Mouse (Mus musculus) natural killer cell, adult 2 months (primary cell): ENCODE results near the gene Tmco2.
"Not testable (repeated sequence)": the region's sequence is repeated elsewhere in the genome, so short reads cannot be mapped to it uniquely, and the experiment has no call there.

ENCODE experiments used
- DNase-seq, 2 experiments: peaks; one replicate each; pipeline ENCODE4 v3.0.0; 2022; ENCODE audit warnings: low spot score in 2 of 2

The Tmco2 gene

DNA sequence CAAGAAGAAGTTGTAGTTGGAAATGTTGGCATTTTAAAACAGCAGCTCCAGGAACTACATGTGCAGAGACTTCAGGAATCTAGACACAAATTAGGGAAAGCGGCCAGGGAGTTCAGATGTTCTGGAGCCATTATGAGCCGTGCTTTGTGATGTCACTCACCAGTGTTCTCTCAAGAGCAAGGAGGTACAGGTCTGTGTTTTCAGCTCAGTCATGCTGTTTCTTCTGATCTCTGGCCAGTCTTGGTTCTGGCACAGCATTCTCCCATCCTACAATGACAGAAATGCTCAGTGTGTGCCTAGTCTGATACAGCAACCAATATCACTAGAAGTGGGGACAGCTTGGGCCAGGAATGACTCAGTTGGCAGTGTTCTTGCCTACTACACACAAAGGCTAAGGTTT lies at the start of gene Tmco2:
Gene Tmco2, minus strand, starts transcription at position 101 of the 400 bp plus-strand sequence.
- no peak for DNase-seq

DNA sequence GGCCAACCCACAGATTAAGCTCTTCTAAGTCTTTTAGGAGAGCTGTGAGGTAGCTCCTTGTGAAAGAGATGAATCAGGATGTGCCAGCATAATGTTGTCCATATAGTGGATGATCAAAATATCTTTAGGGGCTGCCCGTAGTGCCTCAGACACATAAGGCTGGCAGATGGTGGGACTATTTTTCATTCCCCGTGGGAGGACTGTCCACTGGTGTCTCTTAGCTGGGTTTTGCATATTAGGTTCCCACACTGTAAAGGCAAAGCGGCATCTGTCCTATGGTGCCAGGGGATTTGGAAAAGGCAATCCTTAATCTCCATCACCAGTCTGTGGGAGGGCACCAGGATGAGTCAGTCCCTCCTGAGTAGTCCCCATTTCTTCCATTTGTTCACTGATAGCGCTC lies 5.7 kb downstream of the Tmco2 start:
- DNase-seq = no peak

DNA sequence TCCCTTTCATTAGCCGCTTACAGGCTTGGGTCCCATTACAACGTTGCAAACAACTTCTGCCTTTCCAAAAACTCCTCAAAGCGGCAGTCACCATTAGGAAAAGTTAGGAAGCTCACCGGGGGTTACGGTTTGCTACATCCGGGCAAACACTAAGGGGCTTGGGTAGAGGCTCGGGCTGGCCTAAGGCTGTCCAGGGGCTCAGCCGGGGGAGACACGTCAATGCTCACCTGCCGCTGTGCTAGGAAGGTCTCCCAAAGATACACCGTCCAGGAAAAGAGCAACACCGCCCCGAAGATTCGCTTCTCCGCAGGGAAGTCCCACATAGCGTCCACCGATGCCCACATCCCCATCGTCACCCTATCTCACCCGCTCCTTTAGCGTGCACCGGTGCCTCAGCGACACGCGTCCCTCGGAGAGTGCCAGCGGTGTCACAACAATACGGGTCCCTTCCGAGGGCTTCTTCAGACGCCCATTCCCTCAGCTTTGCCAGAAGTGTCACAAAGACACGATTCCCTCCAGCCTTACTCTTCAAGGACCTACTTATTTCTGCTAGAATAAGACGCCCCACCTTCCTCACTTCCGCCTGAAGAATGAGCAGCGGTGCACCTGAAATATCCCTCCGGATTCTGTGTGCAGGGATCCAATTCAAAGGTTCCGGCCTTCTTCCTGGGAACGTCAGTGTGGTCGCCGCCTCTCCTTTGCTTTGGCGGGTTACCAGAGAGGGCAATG lies 11.2 kb downstream of the Tmco2 start, which contains the start of gene Zmpste24:
Gene Zmpste24, minus strand, starts transcription at position 592 of the 729 bp plus-strand sequence.
- peak; percentile 73 to 82 for DNase-seq

DNA sequence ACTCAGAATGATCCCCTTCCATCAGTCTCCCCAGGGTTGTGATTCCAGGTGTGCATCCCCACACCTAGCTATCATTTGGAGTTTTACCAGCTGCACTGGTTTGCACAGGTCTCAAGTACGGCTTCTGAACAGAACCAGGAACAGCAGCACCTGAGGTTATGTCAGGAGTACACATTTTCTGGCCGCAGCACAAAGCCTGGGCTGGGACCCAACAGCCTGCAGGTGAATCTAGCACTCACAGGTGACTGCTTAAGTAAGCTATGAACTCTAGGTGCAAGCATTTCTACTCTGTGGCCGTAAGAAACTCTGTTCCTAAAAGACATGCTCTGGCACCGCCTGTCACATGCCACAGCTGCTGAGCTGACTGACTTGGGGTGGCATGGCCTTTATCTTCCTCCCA lies 18.8 kb downstream of the Tmco2 start:
- DNase-seq = no peak

DNA sequence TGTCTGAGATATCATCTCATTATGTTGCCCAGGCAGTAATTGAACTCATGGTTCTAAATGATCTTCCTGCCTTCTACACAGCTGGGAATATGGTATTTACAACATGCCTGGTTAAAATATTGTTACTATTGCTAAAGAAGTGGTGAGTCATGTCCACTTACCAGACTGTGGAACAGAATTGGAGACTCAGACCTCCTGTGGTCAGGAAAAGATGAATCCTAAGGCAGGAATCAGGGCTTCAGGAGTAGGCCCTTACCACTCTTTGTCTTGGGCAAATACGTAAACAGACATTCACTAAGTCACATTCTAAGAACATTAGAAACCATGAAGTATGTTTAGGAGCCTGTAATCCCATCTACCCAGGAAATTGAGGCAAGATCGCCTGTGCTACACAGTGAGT lies 20.3 kb downstream of the Tmco2 start:
- DNase-seq = no peak

DNA sequence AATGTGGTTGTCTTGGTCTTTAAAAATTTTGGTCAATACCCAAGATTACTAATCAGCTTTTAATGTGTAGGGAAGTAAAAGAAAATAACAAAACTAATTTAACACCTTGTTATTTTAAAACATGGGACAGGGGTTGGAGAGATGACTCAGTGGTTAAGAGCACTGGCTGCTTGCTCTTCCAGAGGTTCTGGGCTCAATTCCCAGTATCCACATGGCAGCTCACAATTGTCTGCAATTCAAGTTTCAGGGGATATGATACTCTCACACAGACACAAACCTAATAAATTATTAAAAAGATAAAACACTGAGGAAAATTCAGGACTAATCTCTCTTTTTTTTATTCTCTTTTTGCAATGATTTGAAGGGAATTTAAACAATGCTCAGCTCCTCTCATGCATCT lies 24.5 kb downstream of the Tmco2 start:
- no peak for DNase-seq

DNA sequence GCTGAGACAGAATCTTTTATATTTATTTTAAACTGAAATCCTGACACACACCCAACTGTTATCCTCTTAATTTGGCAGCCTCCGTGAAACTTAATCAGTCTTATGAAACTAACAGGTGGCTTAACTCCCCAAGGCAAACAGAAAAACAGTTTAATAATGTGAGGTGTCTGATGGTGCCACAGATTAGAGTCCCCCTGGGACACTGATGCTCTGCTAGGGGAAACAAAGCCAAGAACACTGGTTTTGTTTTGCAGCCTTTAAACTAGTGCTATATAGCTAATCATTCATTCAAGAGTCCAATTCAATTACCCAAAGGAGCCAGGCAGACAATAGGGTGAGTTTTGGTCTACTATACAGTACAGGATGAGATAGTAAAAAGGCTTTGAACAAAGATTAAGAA lies 28.6 kb downstream of the Tmco2 start:
- no peak for DNase-seq

DNA sequence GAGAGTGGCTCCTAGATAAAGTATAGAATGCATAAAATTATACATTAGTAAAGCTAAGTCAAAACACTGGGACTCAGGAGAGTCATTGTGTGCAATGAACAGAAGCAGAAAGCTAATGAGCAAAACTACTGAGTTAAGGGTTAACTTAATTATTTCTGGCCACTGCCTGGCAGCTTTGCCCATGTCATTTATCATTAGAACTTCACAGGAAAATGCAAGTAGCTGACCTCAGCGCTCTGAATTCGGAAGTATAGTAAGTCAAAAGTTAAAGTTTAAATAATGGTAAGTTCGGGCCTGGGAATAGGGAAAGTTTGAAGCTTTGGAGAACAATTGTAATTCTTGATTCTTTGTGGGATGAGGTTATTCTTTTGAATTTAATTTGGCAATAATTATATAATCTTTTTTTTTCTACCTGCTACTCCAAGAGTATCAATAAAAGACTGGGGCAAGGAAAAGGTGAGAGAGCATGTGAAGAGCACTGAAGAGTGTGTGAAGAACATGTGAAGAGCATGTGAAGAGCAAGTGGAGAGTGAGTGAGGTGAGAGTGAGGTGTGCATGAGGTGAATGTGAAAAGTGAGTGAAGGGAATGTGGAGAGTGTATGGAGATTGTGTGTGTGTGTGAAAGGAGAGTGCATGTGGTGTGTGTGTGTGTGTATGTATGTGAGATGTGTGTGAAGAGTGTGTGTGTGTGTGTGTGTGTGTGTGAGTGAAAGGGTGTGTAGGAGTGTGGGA lies 30.9 kb downstream of the Tmco2 start:
- DNase-seq = no peak

DNA sequence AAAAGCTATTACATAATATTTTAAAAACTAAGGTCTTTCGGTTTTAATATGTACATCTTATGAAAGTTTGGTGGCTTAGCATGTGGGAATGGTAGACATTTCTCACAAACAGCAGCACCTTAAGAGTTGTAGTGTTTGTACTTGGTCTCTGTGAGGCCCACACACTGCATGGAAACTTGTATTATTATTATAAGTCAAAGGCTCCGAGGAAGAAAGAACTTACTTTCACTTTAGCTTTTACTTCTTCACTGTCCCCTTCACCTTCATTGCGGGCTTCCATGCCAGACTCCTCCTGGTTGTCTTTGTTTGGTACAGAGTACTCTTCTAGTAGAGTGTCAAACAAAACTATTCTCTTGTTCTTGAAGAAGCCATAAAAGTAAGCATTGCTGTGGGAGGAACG lies 34.8 kb downstream of the Tmco2 start:
- DNase-seq = no peak

DNA sequence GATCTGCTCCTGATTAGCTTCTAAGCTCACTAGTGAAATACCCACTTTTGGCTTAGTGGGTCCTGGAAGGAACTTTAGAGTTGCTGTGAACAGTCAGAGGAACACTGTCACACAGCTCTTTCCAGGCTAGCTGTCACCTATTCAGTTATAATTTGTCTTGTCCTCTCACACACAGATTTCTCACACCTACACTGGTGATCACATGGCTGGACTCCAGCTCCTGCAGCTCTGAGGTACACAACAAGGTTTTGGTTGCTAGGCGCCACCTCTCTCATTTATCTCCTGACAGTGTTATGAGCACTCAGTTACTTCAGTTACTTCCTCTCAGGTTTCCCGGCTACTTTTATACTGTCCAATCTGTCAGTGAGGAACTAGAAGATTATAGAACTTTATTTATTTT lies 43.7 kb downstream of the Tmco2 start:
- no peak for DNase-seq

DNA sequence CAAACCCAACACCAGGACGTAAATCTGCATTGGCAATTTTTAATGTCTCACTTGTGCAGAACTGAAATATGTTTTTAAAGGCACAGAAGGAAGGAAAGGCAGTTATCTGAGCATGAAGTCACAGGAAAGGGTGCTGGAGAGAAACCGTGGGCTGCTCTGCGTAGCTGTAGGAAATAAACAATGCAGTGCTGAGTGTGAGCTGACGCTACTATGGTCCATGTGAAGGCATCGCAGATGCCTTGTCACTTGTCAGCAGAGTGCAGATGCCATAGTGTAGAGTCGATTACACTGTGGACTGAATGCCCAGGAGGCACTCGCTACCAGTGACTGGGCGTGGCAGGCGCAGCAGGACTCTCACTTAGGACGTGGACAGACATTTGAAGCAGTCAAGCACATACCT lies 49.8 kb downstream of the Tmco2 start:
- DNase-seq = not testable (repeated sequence)

DNA sequence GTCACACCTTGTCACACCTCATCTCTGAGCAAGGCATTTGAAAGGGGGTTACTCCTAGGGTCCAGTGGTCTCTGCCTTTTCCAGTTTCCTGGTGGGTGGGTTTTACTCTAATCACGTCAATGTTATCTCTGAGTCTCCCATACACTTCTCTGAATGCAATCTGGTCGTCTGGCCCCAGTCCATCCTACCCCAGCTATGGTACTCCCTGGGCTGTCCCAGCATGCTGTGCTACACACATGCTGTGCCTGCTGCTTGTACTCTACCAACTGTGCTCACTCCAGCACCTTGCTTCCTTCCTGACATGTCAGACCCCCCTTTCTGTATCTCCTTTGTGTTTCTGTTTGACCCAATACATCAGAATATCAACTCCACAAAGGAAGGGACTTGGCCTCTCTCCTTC lies 52.0 kb downstream of the Tmco2 start:
- DNase-seq = no peak

DNA sequence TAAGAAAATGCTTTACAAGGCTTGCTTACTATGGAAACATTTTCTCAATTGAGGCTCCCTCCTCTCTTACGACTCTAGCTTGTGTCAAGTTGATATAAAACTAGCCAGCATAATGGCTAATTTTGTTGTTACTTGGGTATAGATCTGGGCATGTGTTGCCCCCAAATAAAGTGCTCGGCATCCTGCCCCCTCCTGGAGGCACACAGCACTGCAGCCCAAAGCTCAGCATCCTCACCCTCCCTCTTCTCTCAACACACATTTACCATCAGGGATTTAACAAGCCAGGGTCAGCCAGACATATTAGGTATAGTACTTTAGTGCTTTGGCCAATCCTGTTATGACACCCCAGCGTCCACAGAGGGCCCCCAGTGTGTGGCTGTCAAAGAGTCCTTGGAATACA lies 52.7 kb downstream of the Tmco2 start:
- DNase-seq = peak; percentile 11 to 12
